Mouse (Mus musculus): ENCODE data around the gene Dpy19l3.

Dpy19l3 gene

GRCm38 (mm10) chr7:35747397-35747964, 6.8 kb downstream of the Dpy19l3 start:
- no peak for DNase-seq

GRCm38 (mm10) chr7:35746686-35747396, 7.4 kb downstream of the Dpy19l3 start:
- no peak for DNase-seq

- no peak for DNase-seq
These were observed 9.0 kb downstream of the Dpy19l3 start for GRCm38 (mm10) chr7:35745281-35745702.

- no peak for DNase-seq
These were observed 9.5 kb downstream of the Dpy19l3 start for GRCm38 (mm10) chr7:35744771-35745170.

GRCm38 (mm10) chr7:35742310-35742709, 11.9 kb downstream of the Dpy19l3 start:
- DNase-seq: no peak

GRCm38 (mm10) chr7:35741858-35742257, 12.4 kb downstream of the Dpy19l3 start:
- DNase-seq: no peak

- DNase-seq: peak; percentile 45
These were observed 13.6 kb downstream of the Dpy19l3 start for GRCm38 (mm10) chr7:35740489-35741230.

GRCm38 (mm10) chr7:35738871-35739270, 15.4 kb downstream of the Dpy19l3 start:
- DNase-seq: peak; percentile 24

- peak; percentile 16 for DNase-seq
These were observed 20.8 kb downstream of the Dpy19l3 start for GRCm38 (mm10) chr7:35733313-35734050.

GRCm38 (mm10) chr7:35732585-35733059, 21.6 kb downstream of the Dpy19l3 start:
- no peak for DNase-seq

GRCm38 (mm10) chr7:35729621-35730031, 24.6 kb downstream of the Dpy19l3 start:
- peak; percentile 15 for DNase-seq

GRCm38 (mm10) chr7:35728376-35728775, 25.9 kb downstream of the Dpy19l3 start:
- no peak for DNase-seq

- no peak for DNase-seq
These were observed 31.2 kb downstream of the Dpy19l3 start for GRCm38 (mm10) chr7:35723035-35723434.

GRCm38 (mm10) chr7:35718421-35719178, 35.7 kb downstream of the Dpy19l3 start:
- DNase-seq: no peak

- no peak for DNase-seq
These were observed 43.9 kb downstream of the Dpy19l3 start for GRCm38 (mm10) chr7:35710366-35710765.

- peak; percentile 33 for DNase-seq
These were observed 46.2 kb downstream of the Dpy19l3 start for GRCm38 (mm10) chr7:35708101-35708500.

GRCm38 (mm10) chr7:35699005-35699404, 55.2 kb downstream of the Dpy19l3 start:
- no peak for DNase-seq

- no peak for DNase-seq
These were observed 56.2 kb downstream of the Dpy19l3 start for GRCm38 (mm10) chr7:35698073-35698472.

GRCm38 (mm10) chr7:35692641-35693040, 61.6 kb downstream of the Dpy19l3 start:
- DNase-seq: no peak

- DNase-seq: no peak
These were observed 62.1 kb downstream of the Dpy19l3 start for GRCm38 (mm10) chr7:35692117-35692516.

- no peak for DNase-seq
These were observed 65.4 kb downstream of the Dpy19l3 start for GRCm38 (mm10) chr7:35688781-35689349.

- DNase-seq: no peak
These were observed 66.0 kb downstream of the Dpy19l3 start for GRCm38 (mm10) chr7:35688276-35688675.
